Mouse (Mus musculus): ENCODE data around the gene Oprl1. TPM values are rescaled to one million over a fixed set of nuclear protein-coding genes. Genes with fewer than 3 reads are reported as not detected.
A peak's percentile ranks its signal among the peaks of the same experiment; 100 is the strongest.

Oprl1 gene
- total RNA-seq (2021): not detected
- long read RNA-seq, experiment 1: 0 reads
- long read RNA-seq, experiment 2: 0 reads

GRCm38 (mm10) chr2:181714903-181715326, at the start of gene Oprl1:
Oprl1 (plus strand) TSS chr2:181715016.
- no peak for DNase-seq

GRCm38 (mm10) chr2:181670285-181670912, 44.4 kb upstream of the Oprl1 start:
- DNase-seq: peak; percentile 42

GRCm38 (mm10) chr2:181670913-181671311, 43.9 kb upstream of the Oprl1 start:
- DNase-seq: peak in 1 of 2 experiments; percentile 22

GRCm38 (mm10) chr2:181671326-181671725, 43.5 kb upstream of the Oprl1 start, which contains the start of gene Sox18:
Sox18 (minus strand) TSS chr2:181671640.
- DNase-seq: peak; percentile 83 to 89

GRCm38 (mm10) chr2:181671984-181672383, 42.8 kb upstream of the Oprl1 start:
- no peak for DNase-seq

GRCm38 (mm10) chr2:181673501-181673900, 41.3 kb upstream of the Oprl1 start:
- peak; percentile 23 to 36 for DNase-seq

- no peak for DNase-seq
Measured at GRCm38 (mm10) chr2:181674934-181675333, 39.9 kb upstream of the Oprl1 start.

GRCm38 (mm10) chr2:181675454-181675853, 39.4 kb upstream of the Oprl1 start:
- peak; percentile 83 to 94 for DNase-seq

GRCm38 (mm10) chr2:181676424-181676823, 38.4 kb upstream of the Oprl1 start:
- DNase-seq: peak in 1 of 2 experiments; percentile 27

- peak; percentile 59 to 88 for DNase-seq
Measured at GRCm38 (mm10) chr2:181677096-181677754, 37.6 kb upstream of the Oprl1 start.

- peak; percentile 32 to 56 for DNase-seq
Measured at GRCm38 (mm10) chr2:181677755-181678098, 37.1 kb upstream of the Oprl1 start.

- DNase-seq: peak; percentile 81 to 88
Measured at GRCm38 (mm10) chr2:181678780-181679179, 36.0 kb upstream of the Oprl1 start.

- peak; percentile 79 to 84 for DNase-seq
Measured at GRCm38 (mm10) chr2:181679951-181680715, 34.7 kb upstream of the Oprl1 start, which contains the start of gene Tcea2. Tcea2 (plus strand) TSS chr2:181680310.

GRCm38 (mm10) chr2:181680716-181681117, 34.1 kb upstream of the Oprl1 start:
- DNase-seq: no peak

GRCm38 (mm10) chr2:181681978-181682377, 32.8 kb upstream of the Oprl1 start:
- DNase-seq: no peak

GRCm38 (mm10) chr2:181683381-181683780, 31.4 kb upstream of the Oprl1 start:
- no peak for DNase-seq

- DNase-seq: peak in 1 of 2 experiments; percentile 3
Measured at GRCm38 (mm10) chr2:181684713-181685112, 30.1 kb upstream of the Oprl1 start.

- peak in 1 of 2 experiments; percentile 0 for DNase-seq
Measured at GRCm38 (mm10) chr2:181685686-181686085, 29.1 kb upstream of the Oprl1 start.

GRCm38 (mm10) chr2:181687586-181687985, 27.2 kb upstream of the Oprl1 start:
- DNase-seq: no peak

GRCm38 (mm10) chr2:181689466-181690160, 25.2 kb upstream of the Oprl1 start:
- no peak for DNase-seq

- no peak for DNase-seq
Measured at GRCm38 (mm10) chr2:181691083-181691482, 23.7 kb upstream of the Oprl1 start.

GRCm38 (mm10) chr2:181691571-181691970, 23.2 kb upstream of the Oprl1 start:
- peak in 1 of 2 experiments; percentile 32 for DNase-seq
